Mouse (Mus musculus) stomach, embryonic 16.5 days (tissue): ENCODE results near the gene AI413582. TPM values are rescaled to one million over a fixed set of nuclear protein-coding genes. Genes with fewer than 3 reads are reported as not detected.
A peak's percentile ranks its signal among the peaks of the same experiment; 100 is the strongest.

ENCODE experiments used
- ATAC-seq: fragments of 200-750 bp; cut with Nextera tagmentation; 2 replicates; pipeline ENCODE4 v1.8.0; 2017; ENCODE audit warnings: moderate number of reproducible peaks, moderate TSS enrichment; ENCODE audit not compliant: insufficient read depth, low FRiP score
- H3K27ac ChIP-seq: fragments of 300-500 bp; sonication (generic); 2 replicates; pipeline ENCODE4 v1.5.1; 2014; ENCODE audit warnings: low read length
- H3K27me3 ChIP-seq: fragments of 300-500 bp; sonication (generic); 2 replicates; pipeline ENCODE4 v1.6.1; 2014; ENCODE audit warnings: low read length, control low read depth, mixed read lengths; ENCODE audit not compliant: control insufficient read depth, insufficient read depth
- H3K36me3 ChIP-seq: fragments of 300-500 bp; sonication (generic); 2 replicates; pipeline ENCODE4 v1.6.1; 2014; ENCODE audit warnings: low read length; ENCODE audit not compliant: control insufficient read depth, insufficient read depth
- H3K4me1 ChIP-seq: fragments of 300-500 bp; sonication (generic); 2 replicates; pipeline ENCODE4 v1.6.1; 2014; ENCODE audit warnings: low read length, control low read depth, mixed read lengths; ENCODE audit not compliant: control insufficient read depth, insufficient read depth
- H3K4me2 ChIP-seq: fragments of 300-500 bp; sonication (generic); 2 replicates; pipeline ENCODE4 v1.6.1; 2014; ENCODE audit warnings: low read depth, low read length, mixed read lengths
- H3K4me3 ChIP-seq: fragments of 300-500 bp; sonication (generic); replicated peaks from 2 replicates; pipeline ENCODE4 v1.5.1; 2014; ENCODE audit warnings: mild to moderate bottlenecking, low read length
- H3K9ac ChIP-seq: fragments of 300-500 bp; sonication (generic); 2 replicates; pipeline ENCODE4 v1.6.1; 2014; ENCODE audit warnings: low read length
- H3K9me3 ChIP-seq: fragments of 300-500 bp; sonication (generic); replicated peaks from 2 replicates; pipeline ENCODE4 v1.6.1; 2016; ENCODE audit warnings: low read length, control low read depth; ENCODE audit not compliant: control insufficient read depth
- WGBS: fragments of 180-500 bp; shearing (Covaris S2); extraction: QIAGEN DNeasy Blood & Tissue Kit; methylation state at CpG from one replicate; pipeline ENCODE4 v1.1.7; 2014; 5-methylcytosine and 5-hydroxymethylcytosine counted together
- polyA plus RNA-seq: library from polyadenylated mRNA; unstranded; fragments of >200 nt; fragmentation: Nextera tagmentation; extraction: Ambion mirVana; gene quantifications from 2 replicates; pipeline ENCODE4 v1.2.1, GENCODE M21; 2015

The AI413582 gene
- polyA plus RNA-seq, 1 experiment from 2014 or later: 24.3 TPM

GRCm38 (mm10) chr17:27520557-27520956, 45.0 kb downstream of the AI413582 start:
- H3K9me3 ChIP-seq: no peaks in the 10 kb centered on the region
- no peak overlapping the region for H3K4me3 ChIP-seq
- no peak; the same call in 1 of the 2 replicates for ATAC-seq
- H3K36me3 ChIP-seq: no peaks in the 10 kb centered on the region
- no peaks in the 10 kb centered on the region for H3K4me1 ChIP-seq
- H3K27ac ChIP-seq: no peak overlapping the region
- no peak overlapping the region for H3K9ac ChIP-seq
- H3K4me2 ChIP-seq: no peak overlapping the region
- under 1% methylated on average over 27 of the region's 27 CpGs for WGBS
- peaks cover 35% of the 10 kb centered on the region for H3K27me3 ChIP-seq

DNA sequence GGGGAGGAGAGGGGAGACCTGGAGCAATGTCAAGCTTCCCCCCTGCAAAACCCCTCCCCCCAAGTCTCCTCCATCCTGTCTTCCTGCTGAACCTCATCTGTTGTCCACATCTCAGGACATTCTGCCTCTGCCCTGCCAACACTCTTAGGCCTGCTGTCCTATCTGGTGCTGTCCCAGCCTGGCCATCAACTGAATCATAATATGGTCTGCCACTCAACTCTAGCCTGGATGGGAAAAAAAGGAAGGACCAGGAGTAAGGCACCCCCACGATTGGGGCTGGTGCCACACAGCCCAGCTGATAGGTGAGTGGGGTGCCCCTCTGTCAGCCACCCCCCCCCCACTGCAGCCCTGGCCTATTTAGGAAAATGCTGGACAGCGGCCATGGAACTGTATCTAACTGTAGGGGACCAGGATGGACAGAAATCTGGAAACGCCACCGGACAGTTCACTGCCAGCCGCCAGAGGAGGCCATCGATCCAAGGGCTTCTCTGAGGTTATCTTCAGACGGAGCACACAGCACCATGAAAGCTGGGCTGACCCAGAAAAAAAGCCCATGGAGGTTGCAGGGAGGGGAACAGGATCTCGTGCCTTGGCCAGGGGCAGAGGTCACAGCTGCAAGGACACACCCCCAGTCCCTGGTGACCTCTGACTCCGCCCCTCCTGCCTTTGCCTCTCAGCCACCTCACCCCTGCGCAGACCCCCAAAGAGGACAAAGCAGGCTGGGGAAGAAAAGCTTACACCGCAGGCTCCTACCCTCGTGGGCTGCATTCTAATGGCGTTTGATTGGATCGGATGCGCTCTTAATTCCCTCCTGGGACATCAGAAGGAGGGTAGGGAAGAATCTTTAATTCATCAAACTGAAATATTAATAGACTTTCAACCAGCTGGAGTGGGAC, 46.6 kb downstream of the AI413582 start:
- peaks cover 51% of the 10 kb centered on the region for H3K27me3 ChIP-seq
- WGBS: 46% methylated on average over 15 of the region's 15 CpGs
- H3K9me3 ChIP-seq: no peaks in the 10 kb centered on the region
- 0 out of 2 replicates have a peak, but pooled peaks have one; percentile 14 for ATAC-seq
- no peak overlapping the region for H3K27ac ChIP-seq
- no peaks in the 10 kb centered on the region for H3K36me3 ChIP-seq
- no peak overlapping the region for H3K4me3 ChIP-seq
- H3K4me2 ChIP-seq: no peak overlapping the region
- H3K9ac ChIP-seq: no peak overlapping the region
- no peaks in the 10 kb centered on the region for H3K4me1 ChIP-seq

GRCm38 (mm10) chr17:27518296-27518695, 47.3 kb downstream of the AI413582 start:
- WGBS: 32% methylated on average over 9 of the region's 9 CpGs
- ATAC-seq: no peak
- Histone ChIP-seq H3K27me3 (peaks cover 58% of the 10 kb centered on the region), H3K36me3 (no peaks in the 10 kb centered on the region), H3K4me1 (peaks cover 5% of the 10 kb centered on the region), H3K4me3 (no peak overlapping the region), H3K9ac (no peak overlapping the region), H3K27ac (no peak overlapping the region), H3K4me2 (no peak overlapping the region), H3K9me3 (no peaks in the 10 kb centered on the region)

GRCm38 (mm10) chr17:27513916-27514762, 51.4 kb downstream of the AI413582 start:
- Histone ChIP-seq H3K27me3 (peaks cover 81% of the 10 kb centered on the region), H3K9ac (no peak overlapping the region), H3K4me1 (peaks cover 15% of the 10 kb centered on the region), H3K9me3 (no peaks in the 10 kb centered on the region), H3K36me3 (no peaks in the 10 kb centered on the region), H3K27ac (no peak overlapping the region), H3K4me3 (peak overlapping the region; percentile 57), H3K4me2 (no peak overlapping the region; the same call in 1 of the 2 replicates)
- WGBS: 39% methylated on average over 27 of the region's 27 CpGs
- ATAC-seq: no peak

Other genes starting within 250 kb of the AI413582 start
- gene Grm4, start 44.4 kb downstream of the AI413582 start, polyA plus RNA-seq: 0.19 and 0.50 TPM in 2 replicates
- 163 and 171 TPM in 2 replicates for gene Hmga1, start 9.3 kb downstream of the AI413582 start, polyA plus RNA-seq
- 63.1 and 63.4 TPM in 2 replicates for gene Nudt3, start 57.7 kb upstream of the AI413582 start, polyA plus RNA-seq
- gene RPS10-NUDT3, start 69.5 kb upstream of the AI413582 start, polyA plus RNA-seq: not detected in 2 replicates
- gene Rps10, start 70.9 kb upstream of the AI413582 start, polyA plus RNA-seq: 734 and 881 TPM in 2 replicates
- 1.2 and 1.6 TPM in 2 replicates for gene Pacsin1, start 89.8 kb upstream of the AI413582 start, polyA plus RNA-seq
- gene Spdef, start 163.2 kb upstream of the AI413582 start, polyA plus RNA-seq: 22.5 and 28.4 TPM in 2 replicates